Mouse (Mus musculus) forebrain, postnatal 0 days (tissue): ENCODE measurements around the gene Pex11a. TPM values are rescaled to one million over a fixed set of nuclear protein-coding genes. Genes with fewer than 3 reads are reported as not detected.

ENCODE experiments used
- ATAC-seq: fragments of 200-750 bp; cut with Nextera tagmentation; 2 replicates; pipeline ENCODE4 v1.8.0; 2017; ENCODE audit warnings: mild to moderate bottlenecking, moderate library complexity
- DNase-seq: peaks from one replicate; pipeline ENCODE4 v3.0.0-alpha.2; 2015
- H3K27ac ChIP-seq: fragments of 300-500 bp; sonication (generic); 2 replicates; pipeline ENCODE4 v1.5.1; 2014; ENCODE audit warnings: low read depth, mild to moderate bottlenecking, antibody characterized with exemption, low read length, moderate library complexity, mixed read lengths
- H3K27me3 ChIP-seq: fragments of 300-500 bp; sonication (generic); 2 replicates; pipeline ENCODE4 v1.6.1; 2014; ENCODE audit warnings: mild to moderate bottlenecking, low read length, mixed read lengths; ENCODE audit not compliant: insufficient read depth
- H3K36me3 ChIP-seq: fragments of 300-500 bp; sonication (generic); 2 replicates; pipeline ENCODE4 v1.6.1; 2014; ENCODE audit warnings: mild to moderate bottlenecking, moderate library complexity; ENCODE audit not compliant: insufficient read depth
- H3K4me1 ChIP-seq: fragments of 300-500 bp; sonication (generic); 2 replicates; pipeline ENCODE4 v1.6.1; 2014; ENCODE audit warnings: antibody characterized with exemption; ENCODE audit not compliant: insufficient read depth
- H3K4me2 ChIP-seq: fragments of 300-500 bp; sonication (generic); 2 replicates; pipeline ENCODE4 v1.6.1; 2014; ENCODE audit warnings: low read depth, mild to moderate bottlenecking, moderate library complexity
- H3K4me3 ChIP-seq: fragments of 300-500 bp; sonication (generic); 2 replicates; pipeline ENCODE4 v1.5.1; 2014; ENCODE audit warnings: low read depth, low read length, mixed read lengths
- H3K9ac ChIP-seq: fragments of 300-500 bp; sonication (generic); 2 replicates; pipeline ENCODE4 v1.6.1; 2014; ENCODE audit warnings: mild to moderate bottlenecking
- H3K9me3 ChIP-seq: fragments of 300-500 bp; sonication (generic); 2 replicates; pipeline ENCODE4 v1.6.1; 2016; ENCODE audit warnings: low read length
- CTCF ChIP-seq: sonication (generic); IDR thresholded peaks from 2 replicates; pipeline ENCODE4 v1.5.1; 2016; ENCODE audit warnings: antibody characterized with exemption, control low read depth, low read depth
- WGBS: fragments of 180-500 bp; shearing (Covaris S2); extraction: QIAGEN DNeasy Blood & Tissue Kit; methylation state at CpG from one replicate; pipeline ENCODE4 v1.1.7; 2014; 5-methylcytosine and 5-hydroxymethylcytosine counted together
- polyA plus RNA-seq: library from polyadenylated mRNA; unstranded; fragments of >200 nt; fragmentation: Nextera tagmentation; extraction: Ambion mirVana; gene quantifications from 2 replicates; pipeline ENCODE4 v1.2.1, GENCODE M21; 2015
- total RNA-seq: library from RNA; depleted of rRNA; stranded (reverse); fragments of >200 nt; gene quantifications from 2 replicates; pipeline ENCODE4 v1.2.3, GENCODE M21; 2014; rRNA removed

Gene Pex11a
- total and polyA plus RNA-seq, 2 experiments from 2014 or later = 1.3 to 17.3 TPM

- Histone ChIP-seq H3K27ac (no peak overlapping the region), H3K4me1 (no peaks in the 10 kb centered on the region), H3K4me3 (no peak overlapping the region), H3K36me3 (peaks cover 18% of the 10 kb centered on the region; the same call in 1 of the 2 replicates), H3K4me2 (no peak overlapping the region), H3K9me3 (no peaks in the 10 kb centered on the region), H3K9ac (no peak overlapping the region), H3K27me3 (no peaks in the 10 kb centered on the region)
- no peak for DNase-seq
- no peak for ATAC-seq
- WGBS = 82% methylated on average over 8 of the region's 8 CpGs
- TF ChIP-seq CTCF = no peak
These were observed 46.4 kb downstream of the Pex11a start for GRCm38 (mm10) chr7:79696495-79696894.

Other genes starting within 250 kb of the Pex11a start
- 2.0 TPM in 2 replicates for gene Rhcg, start 125.5 kb downstream of the Pex11a start, total RNA-seq
- gene Rhcg, start 125.5 kb downstream of the Pex11a start, polyA plus RNA-seq = 2.9 and 4.3 TPM in 2 replicates
- gene Ticrr, start 82.9 kb downstream of the Pex11a start, total RNA-seq = 1.1 and 1.8 TPM in 2 replicates
- 0.50 and 1.2 TPM in 2 replicates for gene Ticrr, start 82.9 kb downstream of the Pex11a start, polyA plus RNA-seq
- 5.7 and 6.4 TPM in 2 replicates for gene Kif7, start 27.4 kb downstream of the Pex11a start, total RNA-seq
- 1.4 and 2.0 TPM in 2 replicates for gene Kif7, start 27.4 kb downstream of the Pex11a start, polyA plus RNA-seq
- 0.31 TPM in 1 of 2 replicates, not detected in the other for gene Plin1, start 10.2 kb downstream of the Pex11a start, total RNA-seq
- 0.21 TPM in 1 of 2 replicates, not detected in the other for gene Plin1, start 10.2 kb downstream of the Pex11a start, polyA plus RNA-seq
- 0.46 and 0.86 TPM in 2 replicates for gene Wdr93, start within 50 bp of the Pex11a start, total RNA-seq
- gene Wdr93, start within 50 bp of the Pex11a start, polyA plus RNA-seq = 0.29 and 0.81 TPM in 2 replicates
- 0.23 and 1.6 TPM in 2 replicates for gene Mesp1, start 50.7 kb upstream of the Pex11a start, total RNA-seq
- gene Mesp1, start 50.7 kb upstream of the Pex11a start, polyA plus RNA-seq = 0.77 and 1.1 TPM in 2 replicates
- gene Mesp2, start 67.6 kb upstream of the Pex11a start, total RNA-seq = 0.77 and 1.00 TPM in 2 replicates
- 2.1 TPM in 2 replicates for gene Mesp2, start 67.6 kb upstream of the Pex11a start, polyA plus RNA-seq
- 3.4 and 5.8 TPM in 2 replicates for gene Anpep, start 117.9 kb upstream of the Pex11a start, total RNA-seq
- gene Anpep, start 117.9 kb upstream of the Pex11a start, polyA plus RNA-seq = 3.7 and 4.7 TPM in 2 replicates
- gene Ap3s2, start 177.5 kb upstream of the Pex11a start, total RNA-seq = 32.1 and 38.0 TPM in 2 replicates
- 36.7 and 39.0 TPM in 2 replicates for gene Ap3s2, start 177.5 kb upstream of the Pex11a start, polyA plus RNA-seq
- 19.5 and 22.8 TPM in 2 replicates for gene Arpin, start 192.2 kb upstream of the Pex11a start, total RNA-seq
- gene Arpin, start 192.2 kb upstream of the Pex11a start, polyA plus RNA-seq = 10.5 and 12.5 TPM in 2 replicates